Comparison of ENCODE assay signal across 27 mouse cellular contexts in genomic region chr10:9698141-9698540, GRCm38 (mm10). TPM values are rescaled to one million over a fixed set of nuclear protein-coding genes. Genes with fewer than 3 reads are reported as not detected.
"Had no signal": no experiment of that assay in that cellular context is flagged by ENCODE, and none has a peak within 500 bp of the region (broad histone marks: within the 10 kb centered on the region; RNA-seq: fewer than 3 reads in every experiment).

No protein-coding gene starts in this region.

- H3K4me1 ChIP-seq: limb, embryonic 10.5 days; limb, embryonic 13.5 days; liver, embryonic 12.5 days; liver, embryonic 15.5 days; lung, embryonic 15.5 days; megakaryocyte, embryonic 14.5 days; stomach, embryonic 15.5 days had no signal

- H3K9ac ChIP-seq: limb, embryonic 13.5 days; liver, embryonic 12.5 days; liver, embryonic 15.5 days; lung, embryonic 15.5 days; midbrain, embryonic 13.5 days; neural tube, embryonic 13.5 days; stomach, embryonic 15.5 days had no signal

- H3K36me3 ChIP-seq: limb, embryonic 10.5 days; limb, embryonic 13.5 days; liver, embryonic 12.5 days; liver, embryonic 15.5 days; lung, embryonic 15.5 days; midbrain, embryonic 10.5 days; midbrain, embryonic 13.5 days; neural tube, embryonic 13.5 days; stomach, embryonic 15.5 days had no signal

- H3K27me3 ChIP-seq: limb, embryonic 13.5 days; liver, embryonic 12.5 days; liver, embryonic 15.5 days; lung, embryonic 15.5 days; megakaryocyte, embryonic 14.5 days; midbrain, embryonic 13.5 days; stomach, embryonic 15.5 days had no signal

- H3K27ac ChIP-seq: kidney, postnatal 0 days; layer of hippocampus, adult 2 months; limb, embryonic 10.5 days; limb, embryonic 13.5 days; liver, embryonic 12.5 days; liver, embryonic 15.5 days; lung, embryonic 15.5 days; midbrain, embryonic 10.5 days; midbrain, embryonic 13.5 days; neural tube, embryonic 13.5 days; stomach, embryonic 15.5 days had no signal

- H3K4me3 ChIP-seq: layer of hippocampus, adult 2 months; limb, embryonic 10.5 days; limb, embryonic 13.5 days; liver, embryonic 12.5 days; liver, embryonic 15.5 days; lung, embryonic 15.5 days; megakaryocyte, embryonic 14.5 days; midbrain, embryonic 10.5 days; midbrain, embryonic 13.5 days; myocyte; neural tube, embryonic 13.5 days; stomach, embryonic 15.5 days had no signal

- DNase-seq: kidney, postnatal 25 days; layer of hippocampus, adult 9-11 months; liver; lung, adult 18-20 months; lung, postnatal 10 days; lung, postnatal 36 days; right cerebral cortex, adult 18-20 months; right cerebral cortex, postnatal 25 days; spleen, adult 18-20 months; thymus, adult 18-20 months; thymus, postnatal 36 days had no signal

- H3K4me2 ChIP-seq: limb, embryonic 13.5 days; liver, embryonic 12.5 days; liver, embryonic 15.5 days; lung, embryonic 15.5 days; midbrain, embryonic 13.5 days; neural tube, embryonic 13.5 days had no signal

- ATAC-seq: liver, embryonic 12.5 days; midbrain, embryonic 13.5 days; midbrain, embryonic 16.5 days had no signal

- H3K9me3 ChIP-seq: limb, embryonic 10.5 days; limb, embryonic 13.5 days; liver, embryonic 12.5 days; liver, embryonic 15.5 days; lung, embryonic 15.5 days; megakaryocyte, embryonic 14.5 days; midbrain, embryonic 10.5 days; midbrain, embryonic 13.5 days; neural tube, embryonic 13.5 days; stomach, embryonic 15.5 days had no signal

RNA-seq across cellular contexts. Expression of gene Samd5, which starts 23.1 kb away (rescaled TPM):
- total RNA-seq: monocyte, adult 5-6 weeks; neutrophil, adult 5-6 weeks had no signal
- polyA plus RNA-seq: myocyte had no signal
